Mouse (Mus musculus) right cerebral cortex, postnatal 10 days (tissue): ENCODE data around the gene Rbm3.
"Not testable (repeated sequence)": the region's sequence is repeated elsewhere in the genome, so short reads cannot be mapped to it uniquely, and the experiment has no call there.

ENCODE experiments used
- DNase-seq, 2 experiments: peaks; one replicate each; pipeline ENCODE4 v3.0.0; 2021; ENCODE audit warnings: low spot score in 2 of 2

The Rbm3 gene

DNA sequence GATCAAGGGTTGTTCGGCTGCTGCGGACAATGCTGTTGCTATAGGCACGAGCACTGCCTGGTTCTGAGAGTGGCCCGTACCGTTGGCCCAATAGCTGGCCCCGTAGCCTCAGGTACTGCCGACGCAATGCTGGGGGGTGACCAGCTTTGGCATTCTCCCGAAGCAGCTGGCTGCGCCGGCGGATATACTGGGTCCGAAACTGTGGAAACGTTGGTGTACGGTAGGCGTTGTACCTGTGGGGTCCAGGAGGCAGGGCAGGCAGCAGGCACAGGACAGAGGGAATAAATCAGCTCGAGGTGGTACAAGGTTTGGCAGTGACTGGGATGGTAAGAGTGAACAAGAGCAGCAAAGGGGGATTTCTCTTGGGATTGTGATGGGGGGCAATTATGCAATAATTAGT lies 14.3 kb downstream of the Rbm3 start:
- no peak for DNase-seq

DNA sequence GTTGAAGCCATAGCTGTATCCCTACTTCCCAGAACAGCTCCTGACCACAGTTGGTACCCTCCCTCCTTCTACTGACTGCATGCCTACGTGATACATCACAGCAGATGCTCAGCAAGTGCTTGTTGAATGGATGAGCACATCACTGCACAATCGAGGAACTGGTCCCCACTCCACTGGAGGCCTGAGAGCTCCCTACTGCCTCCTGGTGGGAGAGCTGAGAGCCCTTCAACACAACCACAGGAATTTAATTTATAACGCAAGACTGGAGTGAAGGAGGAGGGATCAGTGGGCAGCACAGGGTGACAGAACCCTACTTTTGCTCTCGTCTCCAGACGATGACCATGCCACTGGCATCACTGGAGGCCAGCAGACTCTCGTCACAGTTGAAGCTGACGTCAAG lies 20.4 kb downstream of the Rbm3 start:
- DNase-seq = no peak

DNA sequence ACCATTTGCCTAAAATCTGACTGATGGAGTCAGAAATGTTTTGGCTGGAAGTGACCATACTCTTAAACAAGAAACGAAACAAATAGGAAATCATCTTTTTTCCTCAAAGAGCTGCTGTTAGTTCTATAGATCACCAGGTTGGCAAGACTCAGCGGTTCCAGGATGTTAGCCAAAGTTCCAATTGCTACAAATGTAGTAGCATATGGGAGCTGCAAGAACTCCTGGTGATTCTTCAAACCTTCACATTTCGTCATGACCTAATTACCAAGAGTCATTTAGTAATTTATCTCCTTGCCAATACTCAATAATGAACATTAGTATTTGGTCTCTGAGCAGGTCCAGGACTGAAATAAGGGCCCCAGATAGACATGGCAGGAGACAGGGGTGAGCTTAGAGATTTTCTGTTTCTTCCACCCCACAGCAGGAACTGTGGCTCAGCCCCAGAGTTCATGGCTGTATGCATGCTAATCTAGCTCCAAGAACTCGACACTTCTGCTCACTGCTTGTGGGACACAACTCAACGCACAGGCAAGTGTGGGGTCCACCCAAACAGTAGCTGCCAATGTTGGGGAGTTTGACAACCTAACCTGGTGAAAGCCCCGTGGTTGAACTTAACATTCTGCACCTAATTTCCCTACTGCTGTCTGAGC lies 21.7 kb downstream of the Rbm3 start:
- no peak for DNase-seq

DNA sequence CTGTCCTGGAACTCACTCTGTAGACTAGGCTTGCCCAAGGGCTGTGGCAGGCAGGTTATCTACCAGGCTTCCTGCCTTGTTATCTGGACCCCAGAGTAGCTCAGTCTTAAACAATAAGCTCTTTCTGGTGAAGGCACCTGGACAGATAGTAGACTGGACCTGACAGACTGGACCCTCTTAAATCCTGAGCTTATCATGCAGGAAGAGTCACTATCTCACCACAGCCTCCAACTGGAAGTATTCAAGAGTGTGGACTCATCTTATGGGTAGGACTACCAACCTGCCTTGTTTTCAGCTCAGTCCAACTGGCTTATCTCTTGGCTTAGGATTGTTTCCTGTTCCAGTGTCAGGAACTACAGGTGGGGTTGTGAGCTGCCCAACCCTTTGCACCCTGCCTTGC lies 28.4 kb downstream of the Rbm3 start:
- DNase-seq = no peak

DNA sequence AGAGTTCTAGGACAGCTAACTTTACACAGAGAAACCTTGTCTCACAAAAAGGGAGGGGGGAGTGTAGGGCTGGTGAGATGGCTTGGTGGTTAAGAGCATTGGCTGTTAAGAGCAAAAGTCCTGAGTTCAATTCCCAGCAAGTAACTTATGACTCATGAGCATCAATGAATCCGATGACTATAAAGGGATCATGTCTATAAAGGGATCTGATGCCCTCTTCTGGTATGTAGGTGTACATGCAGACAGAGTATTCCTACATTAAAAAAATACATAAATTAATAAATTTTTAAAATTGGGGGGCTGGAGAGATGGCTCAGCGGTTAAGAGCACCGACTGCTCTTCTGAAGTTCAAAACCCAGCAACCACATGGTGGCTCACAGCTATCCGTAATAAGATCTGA lies 30.4 kb downstream of the Rbm3 start:
- no peak for DNase-seq

DNA sequence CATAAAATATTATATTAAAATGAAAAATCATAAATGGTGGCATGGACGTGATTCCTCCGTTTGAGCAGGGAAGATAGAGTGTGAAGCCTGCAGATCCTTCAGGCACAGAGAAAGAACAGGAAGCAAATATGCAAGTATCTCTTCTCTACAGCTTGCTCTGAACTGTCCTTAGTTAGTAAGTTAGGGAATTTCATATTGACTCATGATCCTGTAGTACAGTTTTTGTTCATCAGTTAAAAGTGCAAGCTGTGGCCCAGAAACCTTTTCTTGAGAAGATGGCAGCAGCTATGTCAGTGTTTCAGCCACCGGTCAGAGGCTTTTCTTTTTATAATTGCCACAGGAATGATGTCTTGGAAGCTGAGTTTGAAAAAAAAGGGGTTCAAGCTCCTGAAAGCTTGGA lies 40.7 kb downstream of the Rbm3 start:
- no peak for DNase-seq

DNA sequence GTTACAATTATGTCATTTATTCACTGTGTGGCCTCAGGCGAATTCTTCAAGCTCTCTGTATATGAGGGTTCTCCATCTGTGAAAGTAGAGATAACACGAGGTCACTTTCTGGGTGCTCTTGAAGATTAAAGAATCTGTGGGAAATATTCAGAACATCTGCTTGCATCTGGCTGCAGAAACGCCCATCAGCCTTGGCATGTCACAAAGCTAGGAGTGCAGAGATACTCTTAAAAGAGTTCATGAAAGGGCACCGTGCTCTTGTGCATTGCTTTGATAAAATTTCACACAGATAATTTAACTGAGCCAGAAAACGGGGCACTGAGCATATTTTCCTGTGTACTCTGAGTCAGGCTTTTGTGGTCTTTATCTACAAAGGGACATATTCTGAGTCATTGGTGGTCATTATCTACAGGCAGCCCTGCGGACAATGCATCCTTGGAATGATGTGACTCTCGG lies 43.4 kb downstream of the Rbm3 start:
- no peak for DNase-seq

DNA sequence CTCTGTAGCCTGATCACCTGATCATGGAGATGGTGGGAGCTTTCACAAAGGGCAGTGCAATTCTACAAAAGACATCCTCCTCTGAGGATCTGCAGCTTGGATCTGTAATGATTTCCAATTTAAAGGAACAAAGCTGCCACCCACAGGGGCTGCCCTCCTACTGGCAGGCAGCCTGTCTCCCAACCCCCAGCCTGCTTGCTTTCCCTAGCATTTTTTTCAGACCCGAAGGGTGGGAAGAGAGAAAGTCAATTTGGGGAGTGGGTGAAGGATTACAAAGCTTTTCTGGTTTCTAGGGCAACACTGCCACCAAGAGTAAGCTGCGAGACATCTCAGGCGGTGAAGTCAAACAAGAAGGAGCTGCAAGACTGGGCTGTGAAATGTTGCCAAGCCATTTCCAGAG lies 44.7 kb downstream of the Rbm3 start:
- DNase-seq = peak; percentile 86 to 90

DNA sequence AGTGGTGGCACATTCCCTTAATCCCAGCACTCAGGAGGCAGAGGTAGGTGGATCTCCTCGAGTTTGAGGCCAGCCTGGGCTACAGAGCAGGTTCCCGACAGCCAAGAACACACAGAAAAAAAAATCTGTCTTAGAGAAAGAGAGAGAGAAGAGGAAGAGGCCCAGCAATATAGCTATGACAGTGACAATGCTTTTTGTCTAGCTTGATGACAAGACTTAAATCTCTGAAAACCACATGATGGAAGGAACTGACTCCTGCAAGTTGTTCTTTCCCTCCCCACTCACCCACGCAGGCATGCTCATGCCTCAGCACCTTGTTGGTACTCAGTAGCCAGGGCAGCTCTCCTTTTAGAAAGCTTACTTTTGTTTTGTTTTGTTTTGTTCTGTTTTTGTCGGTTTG lies 46.2 kb downstream of the Rbm3 start:
- DNase-seq = no peak

DNA sequence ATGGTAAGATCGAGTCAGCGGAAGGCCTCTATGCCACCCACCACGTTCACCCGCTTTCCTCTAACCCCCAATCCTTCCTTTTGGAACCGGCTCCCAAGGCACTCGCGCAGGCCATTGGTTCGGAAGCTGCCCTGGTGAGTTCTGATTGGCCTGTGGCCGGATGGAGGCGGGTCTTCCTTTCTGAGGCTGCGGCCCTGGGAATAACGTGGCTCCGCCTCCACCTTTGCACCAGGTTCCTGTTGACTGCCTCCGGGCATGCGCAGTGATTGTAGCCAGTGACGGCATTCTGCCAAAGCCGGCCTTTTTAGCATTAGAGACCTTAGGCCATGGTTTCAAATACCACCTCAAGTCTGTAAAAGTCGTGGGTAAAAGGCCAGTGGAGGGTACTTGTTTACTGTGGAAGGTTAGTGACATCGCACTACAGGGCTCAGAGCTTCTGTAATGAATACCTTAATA lies 48.9 kb downstream of the Rbm3 start:
- DNase-seq = peak; percentile 98

DNA sequence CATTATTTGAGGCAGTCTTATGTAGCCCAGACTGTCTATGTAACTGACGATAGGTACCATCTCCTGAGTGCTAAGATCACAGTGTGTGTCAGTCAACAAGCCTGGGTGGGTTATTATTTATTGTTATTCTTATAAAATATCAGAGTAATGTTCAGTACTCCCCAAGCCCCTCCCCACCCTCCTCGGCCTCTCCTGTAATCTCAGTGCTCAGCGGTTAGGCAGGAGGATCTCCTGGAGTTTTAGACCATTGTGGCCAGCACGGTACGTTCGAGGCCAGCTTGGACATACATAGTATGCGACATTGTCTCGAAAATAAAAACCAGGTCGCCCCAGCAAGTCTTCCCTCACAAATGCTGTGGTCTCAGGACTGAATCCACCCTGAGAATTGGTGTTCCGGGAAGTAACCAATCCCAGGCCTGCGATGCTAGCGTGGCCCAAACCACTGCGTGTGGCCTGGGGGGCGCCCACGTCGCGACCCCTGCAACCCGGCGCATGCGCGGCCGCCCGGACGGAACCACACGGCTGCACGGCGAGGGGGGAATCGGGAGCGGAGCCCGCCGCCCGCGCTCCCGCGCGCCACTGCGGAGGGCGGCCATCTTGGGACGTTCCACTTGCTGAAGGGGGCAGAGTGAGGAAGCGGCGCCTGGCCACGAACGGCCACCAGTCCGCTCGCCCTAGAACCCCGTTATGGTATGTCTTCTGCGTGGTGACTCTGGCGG lies 49.5 kb downstream of the Rbm3 start:
- DNase-seq = peak in 1 of 2 experiments; percentile 88

DNA sequence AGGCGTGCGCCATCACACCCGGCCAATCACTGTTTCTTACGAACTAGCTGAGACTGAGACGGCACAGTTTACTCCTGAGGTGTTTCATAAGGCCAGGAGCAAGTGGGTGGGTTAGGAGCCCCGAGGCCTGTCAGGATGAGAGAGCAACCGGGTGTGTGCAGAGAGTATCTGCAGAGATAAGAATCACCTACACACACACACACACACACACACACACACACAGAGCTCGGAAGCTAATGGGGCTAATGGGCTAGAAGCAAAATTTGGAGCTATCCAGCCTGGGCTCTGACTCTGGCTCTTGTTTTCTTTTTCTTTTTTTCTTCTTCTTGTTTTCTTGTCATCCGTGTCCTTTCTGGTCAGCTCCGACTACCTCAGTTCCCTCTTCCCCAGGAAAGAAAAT lies 50.1 kb downstream of the Rbm3 start:
- DNase-seq = no peak

DNA sequence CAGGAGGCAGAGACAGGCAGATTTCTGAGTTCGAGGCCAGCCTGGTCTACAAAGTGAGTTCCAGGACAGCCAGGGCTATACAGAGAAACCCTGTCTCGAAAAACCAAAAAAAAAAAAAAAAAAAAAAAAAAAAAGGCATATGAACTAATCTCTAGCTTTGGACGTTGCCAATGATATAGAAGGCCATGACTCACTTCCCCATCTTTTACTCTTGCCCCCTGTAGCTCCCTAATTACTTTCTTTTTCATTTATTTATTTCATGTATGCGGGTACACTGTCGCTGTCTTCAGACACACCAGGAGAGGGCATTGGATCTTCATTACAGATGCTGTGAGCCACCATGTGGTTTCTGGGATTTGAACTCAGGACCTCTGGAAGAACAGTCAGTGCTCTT lies 54.7 kb downstream of the Rbm3 start:
- not testable (repeated sequence) for DNase-seq

DNA sequence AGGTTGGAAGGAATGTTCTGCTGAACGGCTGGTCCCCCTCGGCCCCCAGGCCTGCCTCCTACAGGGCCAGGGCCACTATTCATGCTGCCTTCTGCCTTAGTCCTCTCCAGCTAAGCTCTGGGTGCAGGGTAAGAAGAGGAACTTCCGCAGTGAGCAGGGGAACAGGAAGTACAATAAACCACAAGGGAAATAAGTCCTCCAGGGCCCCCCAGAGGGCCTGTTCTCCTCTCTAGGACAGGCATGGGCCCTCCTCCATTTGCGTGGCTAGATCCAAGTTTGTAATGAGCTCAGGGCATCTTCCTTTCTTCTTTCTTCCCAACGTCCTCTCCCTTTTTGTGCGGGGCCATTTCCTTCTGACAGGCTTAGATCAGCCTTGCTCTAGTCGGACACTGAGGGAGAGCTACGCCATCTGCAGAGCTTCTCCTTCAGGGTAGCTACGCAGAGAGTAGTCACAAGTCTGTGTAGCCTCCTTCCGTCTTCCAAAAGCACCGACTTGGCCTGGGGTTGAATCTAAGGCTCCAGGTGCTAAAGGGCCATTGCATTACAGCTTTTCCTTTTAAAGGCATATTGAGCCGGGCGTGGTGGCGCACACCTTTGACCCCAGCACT lies 55.2 kb downstream of the Rbm3 start, which contains the start of gene Was:
Was (minus strand) TSS at position 153 of the 608 bp plus-strand sequence.
- DNase-seq = peak in 1 of 2 experiments; percentile 24

DNA sequence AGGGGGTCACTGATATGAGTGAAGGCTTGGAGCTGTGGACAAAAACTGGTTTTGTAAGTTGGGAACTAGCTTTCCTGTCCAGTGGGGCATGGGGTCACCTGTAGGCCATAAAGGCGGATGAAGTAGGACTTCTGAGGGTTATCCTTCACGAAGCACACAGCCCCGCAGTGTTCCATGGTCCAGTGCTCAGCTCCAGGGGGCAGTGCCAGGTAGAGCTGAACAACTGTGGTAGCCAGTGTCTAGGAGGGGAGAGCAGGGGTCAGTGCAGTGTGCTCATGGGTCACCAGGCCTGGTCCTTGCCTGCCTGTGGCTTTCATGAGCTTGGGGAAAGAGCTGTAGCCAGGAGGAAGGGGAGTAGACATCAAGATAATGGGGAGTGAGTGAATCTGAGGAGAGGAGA lies 55.9 kb downstream of the Rbm3 start:
- DNase-seq = no peak
